Mouse (Mus musculus) erythroblast, embryonic 14.5 days (primary cell): ENCODE data around the gene Cyb5r4.

Experiments
- GATA1 ChIP-seq: IDR thresholded peaks from 2 replicates; pipeline ENCODE4 v1.6.1; 2012; ENCODE audit warnings: low read length, inconsistent platforms, mixed read lengths
- TAL1 ChIP-seq: IDR thresholded peaks from 3 replicates; pipeline ENCODE4 v1.6.1; 2012; ENCODE audit warnings: low read length, inconsistent platforms, mixed read lengths

GRCm38 (mm10) chr9:87115019-87115418 lies 93.2 kb downstream of the Cyb5r4 start:
- no peak for TF ChIP-seq GATA1
- no peak for TF ChIP-seq TAL1
